ENCODE assay signal across 8 mouse cellular contexts in the genomic region with DNA sequence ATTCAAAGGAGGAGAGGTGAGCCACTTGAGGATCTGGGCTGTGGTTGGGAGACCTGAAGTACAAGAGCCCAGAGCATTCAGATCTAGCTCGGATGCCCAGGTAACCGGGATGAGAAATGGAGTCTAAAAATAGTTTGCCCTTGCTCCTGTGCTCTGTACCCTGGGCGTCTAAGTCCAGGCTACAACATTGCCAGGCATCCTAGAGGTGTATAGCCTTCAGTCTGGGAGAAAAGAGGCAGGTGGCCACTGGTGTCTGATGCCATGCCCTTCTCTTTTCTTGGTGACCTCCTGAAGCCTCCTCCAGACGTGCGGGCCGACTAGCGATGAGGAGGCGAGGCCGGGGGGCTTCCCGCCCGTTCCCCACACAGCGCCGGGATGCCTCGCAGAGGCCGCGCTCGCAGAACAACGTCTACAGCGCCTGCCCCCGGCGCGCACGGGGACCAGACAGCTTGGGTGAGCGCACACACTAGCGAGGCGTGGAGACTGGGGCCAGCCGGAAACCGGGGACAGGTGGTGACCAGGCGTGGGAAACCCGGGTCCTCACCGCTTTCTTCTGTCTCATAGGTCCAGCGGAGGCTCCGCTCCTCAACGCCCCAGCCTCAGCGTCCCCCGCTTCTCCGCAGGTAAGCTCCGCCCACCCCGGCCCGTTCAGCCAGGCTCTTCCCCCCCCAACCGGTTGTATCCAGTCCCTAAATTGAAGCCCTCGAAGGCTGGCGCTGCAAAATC. TPM values are rescaled to one million over a fixed set of nuclear protein-coding genes. Genes with fewer than 3 reads are reported as not detected.
DNase-seq lines count a peak whose midpoint lies in the region; ATAC-seq and TF ChIP-seq lines count a peak whose summit lies in the region.

No protein-coding gene starts in this region.

- 2% methylated on average over 43 of the region's 43 CpGs for WGBS in heart, embryonic 12.5 days
- 2% methylated on average over 43 of the region's 43 CpGs for WGBS in forebrain, embryonic 11.5 days
- WGBS in intestine, postnatal 0 days, result 3% methylated on average over 43 of the region's 43 CpGs
- WGBS in lung, embryonic 15.5 days, result 2% methylated on average over 43 of the region's 43 CpGs

- no peak for DNase-seq in heart, adult 9 months (ENCODE audit: low spot score in 2 of 2)
- DNase-seq in R1 (ENCODE audit: low read depth, low spot score), result peak; percentile 46
- peak; percentile 73 for DNase-seq in forebrain, embryonic 11.5 days (ENCODE audit: low spot score)
- peak; percentile 63 for DNase-seq in retina, postnatal 1 day
- DNase-seq in frontal cortex, adult 2 months (ENCODE audit: extremely low spot score in 1 of 2, low spot score in 1 of 2), result no peak

- H3K4me2 ChIP-seq in heart, embryonic 12.5 days, result peak overlapping the region; percentile 94
- H3K4me2 ChIP-seq in forebrain, embryonic 11.5 days (ENCODE audit: low read depth, low read length, severe bottlenecking), result peak overlapping the region; percentile 79
- peak overlapping the region; percentile 65 for H3K4me2 ChIP-seq in intestine, postnatal 0 days (replicated peaks; ENCODE audit: low read depth)
- H3K4me2 ChIP-seq in lung, embryonic 15.5 days, result peak overlapping the region; percentile 78

- H3K36me3 ChIP-seq in heart, embryonic 12.5 days, result no peaks in the 10 kb centered on the region
- H3K36me3 ChIP-seq in forebrain, embryonic 11.5 days (ENCODE audit: control insufficient read depth, insufficient read depth, low read length), result no peaks in the 10 kb centered on the region
- H3K36me3 ChIP-seq in intestine, postnatal 0 days (ENCODE audit: control insufficient read depth, insufficient read depth), result no peaks in the 10 kb centered on the region
- no peaks in the 10 kb centered on the region for H3K36me3 ChIP-seq in lung, embryonic 15.5 days

- H3K9me3 ChIP-seq in heart, embryonic 12.5 days (replicated peaks), result no peaks in the 10 kb centered on the region
- H3K9me3 ChIP-seq in forebrain, embryonic 11.5 days (ENCODE audit: control insufficient read depth, low read length), result no peaks in the 10 kb centered on the region
- H3K9me3 ChIP-seq in intestine, postnatal 0 days (ENCODE audit: control insufficient read depth), result no peaks in the 10 kb centered on the region
- H3K9me3 ChIP-seq in lung, embryonic 15.5 days, result no peaks in the 10 kb centered on the region

- H3K9ac ChIP-seq in heart, embryonic 12.5 days, result peak overlapping the region; percentile 55
- peak overlapping the region; percentile 47 for H3K9ac ChIP-seq in forebrain, embryonic 11.5 days (ENCODE audit: low read length)
- no peak overlapping the region for H3K9ac ChIP-seq in intestine, postnatal 0 days (ENCODE audit: low read depth, low read length)
- H3K9ac ChIP-seq in lung, embryonic 15.5 days, result peak overlapping the region; percentile 23

- no peak overlapping the region for H3K27ac ChIP-seq in heart, embryonic 12.5 days (ENCODE audit: poor library complexity, severe bottlenecking)
- H3K27ac ChIP-seq in forebrain, embryonic 11.5 days (ENCODE audit: low read depth, low read length), result no peak overlapping the region
- no peak overlapping the region for H3K27ac ChIP-seq in intestine, postnatal 0 days (ENCODE audit: low read depth, low read length)
- no peak overlapping the region for H3K27ac ChIP-seq in lung, embryonic 15.5 days

- no peak; the same call in 1 of the 2 replicates for TF ChIP-seq CTCF in intestine, postnatal 0 days (IDR thresholded peaks at IDR 0.05; ENCODE audit: low read depth)

- peaks cover 36% of the 10 kb centered on the region for H3K27me3 ChIP-seq in heart, embryonic 12.5 days (replicated peaks)
- H3K27me3 ChIP-seq in forebrain, embryonic 11.5 days (ENCODE audit: control insufficient read depth, insufficient read depth, low read length), result peaks cover 12% of the 10 kb centered on the region
- peaks cover 7% of the 10 kb centered on the region; the same call in 1 of the 2 replicates for H3K27me3 ChIP-seq in intestine, postnatal 0 days (replicated peaks; ENCODE audit: control insufficient read depth, insufficient read depth, low read length)
- H3K27me3 ChIP-seq in lung, embryonic 15.5 days, result peaks cover 26% of the 10 kb centered on the region

- ATAC-seq in heart, embryonic 12.5 days (ENCODE audit: insufficient number of reproducible peaks, low FRiP score), result peak; percentile 42; the same call in 1 of the 2 replicates
- peak; percentile 76 for ATAC-seq in forebrain, embryonic 11.5 days (replicated peaks; ENCODE audit: low FRiP score)
- ATAC-seq in intestine, postnatal 0 days, result no peak; the same call in 1 of the 2 replicates
- peak; percentile 49; the same call in 1 of the 2 replicates for ATAC-seq in lung, embryonic 15.5 days (ENCODE audit: borderline replicate concordance, extremely low read depth, low FRiP score, low TSS enrichment)

- H3K4me1 ChIP-seq in heart, embryonic 12.5 days (replicated peaks), result peaks cover 6% of the 10 kb centered on the region
- peaks cover 5% of the 10 kb centered on the region; the same call in 1 of the 2 replicates for H3K4me1 ChIP-seq in forebrain, embryonic 11.5 days (replicated peaks; ENCODE audit: control insufficient read depth, insufficient read depth, low read length)
- peaks cover 3% of the 10 kb centered on the region; the same call in 1 of the 2 replicates for H3K4me1 ChIP-seq in intestine, postnatal 0 days (replicated peaks; ENCODE audit: control insufficient read depth, insufficient read depth, low read length)
- peaks cover 9% of the 10 kb centered on the region for H3K4me1 ChIP-seq in lung, embryonic 15.5 days

- H3K4me3 ChIP-seq in heart, embryonic 12.5 days, result peak overlapping the region; percentile 55
- H3K4me3 ChIP-seq in forebrain, embryonic 11.5 days (ENCODE audit: low read depth, low read length), result peak overlapping the region; percentile 39
- peak overlapping the region; percentile 39 for H3K4me3 ChIP-seq in intestine, postnatal 0 days (ENCODE audit: low read depth, low read length)
- H3K4me3 ChIP-seq in lung, embryonic 15.5 days, result peak overlapping the region; percentile 36

RNA-seq across cellular contexts. Expression of a gene that starts 9.2 kb away (rescaled TPM):
- not detected in 2 replicates for polyA plus RNA-seq in heart, embryonic 12.5 days (2016; fragmentation: Nextera tagmentation; extraction: Ambion mirVana)
- not detected in 2 replicates for polyA plus RNA-seq in forebrain, embryonic 11.5 days (2014; fragmentation: Nextera tagmentation; extraction: Ambion mirVana)
- not detected in 2 replicates for polyA plus RNA-seq in intestine, postnatal 0 days (2015; fragmentation: Nextera tagmentation; extraction: Ambion mirVana)
- polyA plus RNA-seq in lung, embryonic 15.5 days (2015; fragmentation: Nextera tagmentation; extraction: Ambion mirVana), result not detected in 2 replicates
- not detected in 2 replicates for polyA plus RNA-seq in frontal cortex, adult 2 months (2012; rRNA removed)

RNA-seq across cellular contexts. Expression of a gene that starts 12.6 kb away (rescaled TPM):
- 1.1 and 1.3 TPM in 2 replicates for polyA plus RNA-seq in heart, embryonic 12.5 days (2016; fragmentation: Nextera tagmentation; extraction: Ambion mirVana)
- not detected in 2 replicates for polyA plus RNA-seq in forebrain, embryonic 11.5 days (2014; fragmentation: Nextera tagmentation; extraction: Ambion mirVana)
- polyA plus RNA-seq in intestine, postnatal 0 days (2015; fragmentation: Nextera tagmentation; extraction: Ambion mirVana), result 0.52 and 2.0 TPM in 2 replicates
- 0.58 TPM in 1 of 2 replicates, not detected in the other for polyA plus RNA-seq in lung, embryonic 15.5 days (2015; fragmentation: Nextera tagmentation; extraction: Ambion mirVana)
- polyA plus RNA-seq in frontal cortex, adult 2 months (2012; rRNA removed), result 0.28 and 1.0 TPM in 2 replicates

RNA-seq across cellular contexts. Expression of a gene that starts 33.2 kb away (rescaled TPM):
- polyA plus RNA-seq in heart, embryonic 12.5 days (2016; fragmentation: Nextera tagmentation; extraction: Ambion mirVana), result not detected in 2 replicates
- not detected in 2 replicates for polyA plus RNA-seq in forebrain, embryonic 11.5 days (2014; fragmentation: Nextera tagmentation; extraction: Ambion mirVana)
- polyA plus RNA-seq in intestine, postnatal 0 days (2015; fragmentation: Nextera tagmentation; extraction: Ambion mirVana), result not detected in 2 replicates
- not detected in 2 replicates for polyA plus RNA-seq in lung, embryonic 15.5 days (2015; fragmentation: Nextera tagmentation; extraction: Ambion mirVana)
- not detected in 2 replicates for polyA plus RNA-seq in frontal cortex, adult 2 months (2012; rRNA removed)

RNA-seq across cellular contexts. Expression of a gene that starts 51.6 kb away (rescaled TPM):
- not detected in 2 replicates for polyA plus RNA-seq in heart, embryonic 12.5 days (2016; fragmentation: Nextera tagmentation; extraction: Ambion mirVana)
- polyA plus RNA-seq in forebrain, embryonic 11.5 days (2014; fragmentation: Nextera tagmentation; extraction: Ambion mirVana), result not detected in 2 replicates
- polyA plus RNA-seq in intestine, postnatal 0 days (2015; fragmentation: Nextera tagmentation; extraction: Ambion mirVana), result 14.0 and 15.1 TPM in 2 replicates
- polyA plus RNA-seq in lung, embryonic 15.5 days (2015; fragmentation: Nextera tagmentation; extraction: Ambion mirVana), result not detected in 2 replicates
- 0.04 and 0.11 TPM in 2 replicates for polyA plus RNA-seq in frontal cortex, adult 2 months (2012; rRNA removed)

Comparison
In these comparisons a context has a peak if more than half of its experiments do, and no peak if none do; other contexts are left out.
1. DNase-seq: peak in R1 (single experiment), forebrain, embryonic 11.5 days (single experiment) and retina, postnatal 1 day (single experiment); none in heart, adult 9 months (0 of 2) and frontal cortex, adult 2 months (0 of 2).
2. Peak in every context shown above with its lines, with median percentiles within 50 percentile points of each other: H3K4me2 ChIP-seq and H3K4me3 ChIP-seq.